Mouse (Mus musculus): ENCODE measurements around the gene Zc3h18. TPM values are rescaled to one million over a fixed set of nuclear protein-coding genes. Genes with fewer than 3 reads are reported as not detected.
A peak's percentile ranks its signal among the peaks of the same experiment; 100 is the strongest.

The Zc3h18 gene
- polyA plus RNA-seq (2015; fragmentation: Nextera tagmentation; extraction: Ambion mirVana), result 17.8 and 19.0 TPM in 2 replicates

GRCm38 (mm10) chr8:122376365-122377231 is at the start of gene Zc3h18:
Gene Zc3h18 (plus strand): TSS chr8:122376609.
- Histone ChIP-seq H3K9ac (ENCODE audit: low read depth, low read length) (peak within 1 kb of the TSS; percentile 89), H3K27me3 (ENCODE audit: control insufficient read depth, insufficient read depth, low read depth, low read length) (no peaks in the 10 kb centered on the region), H3K9me3 (replicated peaks; ENCODE audit: control insufficient read depth, low read length) (no peaks in the 10 kb centered on the region), H3K27ac (ENCODE audit: low read length) (peak within 1 kb of the TSS; percentile 93), H3K4me2 (ENCODE audit: low read depth, low read length) (peak within 1 kb of the TSS; percentile 84), H3K4me1 (ENCODE audit: control insufficient read depth, low read depth, low read length) (peaks cover 24% of the 10 kb centered on the region), H3K36me3 (ENCODE audit: control insufficient read depth, insufficient read depth) (peaks cover 6% of the 10 kb centered on the region), H3K4me3 (ENCODE audit: low read depth, low read length) (peak within 1 kb of the TSS; percentile 92)
- ATAC-seq (ENCODE audit: low read depth), result peak; percentile 94
- under 1% methylated on average over 89 of the region's 107 CpGs for WGBS (ENCODE audit: insufficient replicate concordance)

- H3K4me1 ChIP-seq (ENCODE audit: control insufficient read depth, low read depth, low read length), result peaks cover 88% of the 10 kb centered on the region
- H3K36me3 ChIP-seq (ENCODE audit: control insufficient read depth, insufficient read depth), result peaks cover 59% of the 10 kb centered on the region
- peak overlapping the region; percentile 58 for H3K9ac ChIP-seq (ENCODE audit: low read depth, low read length)
- WGBS (ENCODE audit: insufficient replicate concordance), result 63% methylated on average over 7 of the region's 8 CpGs
- H3K27me3 ChIP-seq (ENCODE audit: control insufficient read depth, insufficient read depth, low read depth, low read length), result no peaks in the 10 kb centered on the region
- H3K4me3 ChIP-seq (ENCODE audit: low read depth, low read length), result peak overlapping the region; percentile 10; the same call in 1 of the 2 replicates
- ATAC-seq (ENCODE audit: low read depth), result no peak
- H3K9me3 ChIP-seq (replicated peaks; ENCODE audit: control insufficient read depth, low read length), result peaks cover 3% of the 10 kb centered on the region
- H3K4me2 ChIP-seq (ENCODE audit: low read depth, low read length), result peak overlapping the region; percentile 52
- peak overlapping the region; percentile 99 for H3K27ac ChIP-seq (ENCODE audit: low read length)
Observed at GRCm38 (mm10) chr8:122329072-122329471, 47.3 kb upstream of the Zc3h18 start.

DNA sequence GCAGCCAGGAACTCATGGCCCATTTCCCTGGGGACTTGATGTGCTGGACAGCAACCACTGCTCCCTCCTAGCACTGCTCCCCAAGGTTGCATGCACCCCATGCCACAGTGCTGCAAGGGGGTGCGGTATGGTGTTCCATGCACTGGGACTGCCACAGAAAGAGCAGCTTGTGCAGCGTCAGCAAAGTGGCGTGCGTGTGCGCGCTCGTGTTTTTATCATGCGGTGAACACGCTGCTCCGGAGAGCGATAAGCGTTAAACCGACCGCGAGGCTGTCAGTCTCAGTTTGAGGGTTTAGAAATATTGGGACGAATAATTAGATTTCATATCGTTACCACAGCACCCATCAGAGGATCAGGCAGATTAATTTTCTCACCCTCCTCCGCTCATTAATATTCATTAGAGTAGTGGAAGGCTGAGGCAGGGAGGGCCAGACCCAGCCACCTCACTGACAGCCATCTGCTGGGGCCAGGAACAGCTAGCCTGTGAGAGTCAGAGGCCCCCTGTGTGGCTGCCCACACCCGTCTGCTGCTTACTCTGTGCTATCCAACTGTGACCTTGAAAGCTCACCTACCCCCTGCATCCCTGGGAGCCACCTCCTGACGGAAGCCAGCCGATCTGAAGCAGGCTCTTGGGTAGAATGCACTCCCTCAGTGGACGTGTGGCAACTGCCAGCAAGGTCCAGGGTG is 46.7 kb upstream of the Zc3h18 start:
- Histone ChIP-seq H3K27me3 (ENCODE audit: control insufficient read depth, insufficient read depth, low read depth, low read length) (no peaks in the 10 kb centered on the region), H3K4me3 (ENCODE audit: low read depth, low read length) (peak overlapping the region; percentile 27; the same call in 1 of the 2 replicates), H3K9ac (ENCODE audit: low read depth, low read length) (peak overlapping the region; percentile 58), H3K9me3 (replicated peaks; ENCODE audit: control insufficient read depth, low read length) (peaks cover 8% of the 10 kb centered on the region), H3K4me2 (ENCODE audit: low read depth, low read length) (peak overlapping the region; percentile 52), H3K27ac (ENCODE audit: low read length) (peak overlapping the region; percentile 99), H3K36me3 (ENCODE audit: control insufficient read depth, insufficient read depth) (peaks cover 60% of the 10 kb centered on the region), H3K4me1 (ENCODE audit: control insufficient read depth, low read depth, low read length) (peaks cover 81% of the 10 kb centered on the region)
- ATAC-seq (ENCODE audit: low read depth), result peak; percentile 55
- WGBS (ENCODE audit: insufficient replicate concordance), result 36% methylated on average over 22 of the region's 22 CpGs

GRCm38 (mm10) chr8:122330446-122331133 is 45.8 kb upstream of the Zc3h18 start:
- H3K36me3 ChIP-seq (ENCODE audit: control insufficient read depth, insufficient read depth), result peaks cover 64% of the 10 kb centered on the region
- peak overlapping the region; percentile 52 for H3K4me2 ChIP-seq (ENCODE audit: low read depth, low read length)
- 49% methylated on average over 12 of the region's 12 CpGs for WGBS (ENCODE audit: insufficient replicate concordance)
- peak overlapping the region; percentile 99 for H3K27ac ChIP-seq (ENCODE audit: low read length)
- H3K9ac ChIP-seq (ENCODE audit: low read depth, low read length), result peak overlapping the region; percentile 58
- ATAC-seq (ENCODE audit: low read depth), result peak; percentile 79
- H3K27me3 ChIP-seq (ENCODE audit: control insufficient read depth, insufficient read depth, low read depth, low read length), result no peaks in the 10 kb centered on the region
- H3K4me1 ChIP-seq (ENCODE audit: control insufficient read depth, low read depth, low read length), result peaks cover 72% of the 10 kb centered on the region
- H3K9me3 ChIP-seq (replicated peaks; ENCODE audit: control insufficient read depth, low read length), result peaks cover 17% of the 10 kb centered on the region
- H3K4me3 ChIP-seq (ENCODE audit: low read depth, low read length), result peak overlapping the region; percentile 27; the same call in 1 of the 2 replicates

DNA sequence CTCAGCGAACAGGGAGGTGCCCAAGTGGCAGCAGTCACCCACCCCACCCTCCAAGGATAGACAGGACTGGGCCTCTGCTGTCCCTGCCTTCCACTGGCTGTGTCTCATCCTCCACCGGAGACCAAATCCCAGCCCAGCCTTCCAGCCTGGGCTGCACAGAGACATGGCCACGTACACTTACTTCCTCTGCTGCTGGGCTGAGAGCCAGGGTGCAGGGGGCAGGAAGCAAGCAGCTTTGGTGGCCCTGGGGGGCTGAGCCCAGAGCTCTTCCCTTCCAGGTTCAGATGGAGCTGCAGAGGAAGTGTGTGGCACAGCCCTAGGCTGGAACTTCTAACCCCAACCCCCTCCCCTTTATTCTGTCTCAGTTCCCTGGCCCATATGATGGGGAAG is 45.3 kb upstream of the Zc3h18 start:
- no peak overlapping the region for H3K4me2 ChIP-seq (ENCODE audit: low read depth, low read length)
- no peaks in the 10 kb centered on the region for H3K27me3 ChIP-seq (ENCODE audit: control insufficient read depth, insufficient read depth, low read depth, low read length)
- peak overlapping the region; percentile 42 for H3K9ac ChIP-seq (ENCODE audit: low read depth, low read length)
- peaks cover 67% of the 10 kb centered on the region for H3K36me3 ChIP-seq (ENCODE audit: control insufficient read depth, insufficient read depth)
- H3K4me1 ChIP-seq (ENCODE audit: control insufficient read depth, low read depth, low read length), result peaks cover 67% of the 10 kb centered on the region
- peak overlapping the region; percentile 99 for H3K27ac ChIP-seq (ENCODE audit: low read length)
- no peak for ATAC-seq (ENCODE audit: low read depth)
- H3K4me3 ChIP-seq (ENCODE audit: low read depth, low read length), result no peak overlapping the region
- WGBS (ENCODE audit: insufficient replicate concordance), result 62% methylated on average over 3 of the region's 3 CpGs
- peaks cover 23% of the 10 kb centered on the region for H3K9me3 ChIP-seq (replicated peaks; ENCODE audit: control insufficient read depth, low read length)

DNA sequence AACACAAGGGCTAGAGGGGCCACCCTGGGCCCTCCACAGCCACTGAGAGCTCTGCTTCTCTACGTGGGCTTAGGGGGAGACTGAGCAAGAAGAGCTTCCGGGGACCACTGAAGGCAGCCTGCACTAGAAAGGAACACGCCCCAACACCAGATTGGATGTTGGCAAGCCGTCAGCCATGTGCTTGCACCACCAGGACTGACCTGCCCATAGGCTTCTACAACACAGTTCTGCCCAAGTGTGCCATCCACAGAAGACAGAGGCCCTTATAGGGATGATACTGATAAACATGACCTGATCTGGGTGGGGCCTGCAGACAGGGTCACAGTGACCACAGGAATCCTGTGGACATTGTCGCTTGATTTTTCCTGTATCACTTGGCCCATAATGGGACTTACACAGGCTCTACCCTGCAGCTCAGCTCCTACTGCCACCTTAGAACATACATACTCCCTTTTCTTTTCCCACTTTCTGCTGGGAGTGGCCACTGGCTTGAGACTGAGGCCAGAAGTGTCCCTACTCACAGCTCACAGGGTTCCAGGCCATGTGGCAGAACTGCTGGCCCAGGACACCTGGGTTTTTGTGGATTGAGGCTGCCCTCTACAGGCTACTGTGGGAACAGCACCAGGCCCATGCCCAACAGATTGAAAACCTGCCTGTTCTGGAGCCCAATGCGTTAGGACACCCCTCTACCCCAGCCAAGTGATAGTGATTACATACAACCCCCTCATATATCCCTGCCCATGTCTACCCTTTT is 43.5 kb upstream of the Zc3h18 start:
- Histone ChIP-seq H3K27me3 (ENCODE audit: control insufficient read depth, insufficient read depth, low read depth, low read length) (no peaks in the 10 kb centered on the region), H3K9ac (ENCODE audit: low read depth, low read length) (no peak overlapping the region), H3K4me3 (ENCODE audit: low read depth, low read length) (no peak overlapping the region), H3K4me1 (ENCODE audit: control insufficient read depth, low read depth, low read length) (peaks cover 49% of the 10 kb centered on the region), H3K27ac (ENCODE audit: low read length) (0 out of 2 replicates have a peak overlapping the region, but pooled peaks have one; percentile 10), H3K9me3 (replicated peaks; ENCODE audit: control insufficient read depth, low read length) (peaks cover 32% of the 10 kb centered on the region), H3K4me2 (ENCODE audit: low read depth, low read length) (no peak overlapping the region), H3K36me3 (ENCODE audit: control insufficient read depth, insufficient read depth) (peaks cover 71% of the 10 kb centered on the region)
- no peak for ATAC-seq (ENCODE audit: low read depth)
- 71% methylated on average over 6 of the region's 6 CpGs for WGBS (ENCODE audit: insufficient replicate concordance)

DNA sequence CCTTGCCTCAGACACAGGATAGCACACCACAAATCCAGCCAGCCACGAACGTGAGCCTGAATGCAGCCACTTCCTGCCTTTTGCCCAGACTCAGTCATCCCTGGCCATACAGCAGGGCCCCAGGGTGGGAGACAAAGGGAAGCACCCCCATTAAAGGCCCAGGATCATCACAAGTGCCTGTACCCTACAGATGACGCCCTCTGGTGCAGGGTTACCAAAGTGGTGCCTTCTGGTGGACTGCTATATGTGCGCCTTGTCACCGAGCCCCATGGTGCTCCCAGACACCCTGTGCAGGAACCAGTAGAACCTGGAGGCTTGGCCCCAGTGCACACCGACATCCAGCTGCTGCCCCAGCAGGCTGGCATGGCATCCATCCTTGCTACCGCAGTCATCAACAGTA is 42.9 kb upstream of the Zc3h18 start:
- Histone ChIP-seq H3K4me1 (ENCODE audit: control insufficient read depth, low read depth, low read length) (peaks cover 43% of the 10 kb centered on the region), H3K4me2 (ENCODE audit: low read depth, low read length) (no peak overlapping the region), H3K9me3 (replicated peaks; ENCODE audit: control insufficient read depth, low read length) (peaks cover 32% of the 10 kb centered on the region), H3K27ac (ENCODE audit: low read length) (no peak overlapping the region), H3K27me3 (ENCODE audit: control insufficient read depth, insufficient read depth, low read depth, low read length) (no peaks in the 10 kb centered on the region), H3K36me3 (ENCODE audit: control insufficient read depth, insufficient read depth) (peaks cover 74% of the 10 kb centered on the region), H3K4me3 (ENCODE audit: low read depth, low read length) (no peak overlapping the region), H3K9ac (ENCODE audit: low read depth, low read length) (no peak overlapping the region)
- ATAC-seq (ENCODE audit: low read depth), result no peak
- 80% methylated on average over 7 of the region's 7 CpGs for WGBS (ENCODE audit: insufficient replicate concordance)

DNA sequence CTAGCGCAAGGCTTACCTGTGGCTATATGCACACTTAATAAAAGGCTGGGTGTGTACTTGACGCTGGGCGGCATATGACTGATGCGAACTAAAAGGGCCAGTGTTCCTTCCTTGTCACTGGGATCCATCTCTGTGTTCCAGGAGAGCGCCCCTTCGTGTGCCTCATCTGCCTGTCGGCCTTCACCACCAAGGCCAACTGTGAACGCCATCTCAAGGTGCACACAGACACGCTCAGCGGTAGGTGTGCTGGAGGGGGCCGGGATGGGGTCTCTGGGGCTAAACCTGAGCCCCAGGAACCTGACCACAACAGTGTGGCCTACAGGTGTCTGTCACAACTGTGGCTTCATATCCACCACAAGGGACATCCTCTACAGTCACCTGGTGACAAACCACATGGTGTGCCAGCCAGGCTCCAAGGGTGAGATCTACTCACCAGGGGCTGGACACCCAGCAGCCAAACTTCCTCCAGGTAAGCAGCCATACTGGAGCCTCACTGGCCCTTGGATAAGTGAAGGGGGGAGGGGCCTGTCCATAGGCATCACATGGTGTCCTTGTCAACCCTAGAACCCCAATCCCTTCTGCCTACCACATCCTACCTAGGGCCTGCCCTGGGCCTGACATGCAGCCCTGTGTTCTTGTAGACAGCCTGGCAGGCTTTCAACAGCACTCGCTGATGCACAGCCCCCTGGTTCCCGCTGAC is 41.5 kb upstream of the Zc3h18 start:
- H3K9me3 ChIP-seq (replicated peaks; ENCODE audit: control insufficient read depth, low read length), result peaks cover 32% of the 10 kb centered on the region
- no peak overlapping the region for H3K27ac ChIP-seq (ENCODE audit: low read length)
- no peak overlapping the region for H3K9ac ChIP-seq (ENCODE audit: low read depth, low read length)
- H3K4me2 ChIP-seq (ENCODE audit: low read depth, low read length), result no peak overlapping the region
- peaks cover 74% of the 10 kb centered on the region for H3K36me3 ChIP-seq (ENCODE audit: control insufficient read depth, insufficient read depth)
- 95% methylated on average over 13 of the region's 13 CpGs for WGBS (ENCODE audit: insufficient replicate concordance)
- no peaks in the 10 kb centered on the region for H3K27me3 ChIP-seq (ENCODE audit: control insufficient read depth, insufficient read depth, low read depth, low read length)
- no peak for ATAC-seq (ENCODE audit: low read depth)
- H3K4me1 ChIP-seq (ENCODE audit: control insufficient read depth, low read depth, low read length), result peaks cover 29% of the 10 kb centered on the region
- H3K4me3 ChIP-seq (ENCODE audit: low read depth, low read length), result no peak overlapping the region

All from liver, embryonic 16.5 days (tissue).